Mouse (Mus musculus): ENCODE results near the gene Psors1c2.

- TF ChIP-seq POLR2A (IDR thresholded peaks at IDR 0.05; ENCODE audit: borderline replicate concordance, control insufficient read depth, low read depth, low read length): no peak
- no peak for TF ChIP-seq CTCF (IDR thresholded peaks at IDR 0.05; ENCODE audit: control insufficient read depth, insufficient read depth, low read length)
Measured at GRCm38 (mm10) chr17:35539540-35539939, 6.5 kb downstream of the Psors1c2 start.
